Mouse (Mus musculus): ENCODE results near the gene Arhgap8. TPM values are rescaled to one million over a fixed set of nuclear protein-coding genes. Genes with fewer than 3 reads are reported as not detected.
"Not testable (repeated sequence)": the region's sequence is repeated elsewhere in the genome, so short reads cannot be mapped to it uniquely, and the experiment has no call there.

Arhgap8 gene
- total RNA-seq, 2 experiments from 2014 or later: 0.30 to 0.60 TPM

- DNase-seq (ENCODE audit: extremely low spot score in 1 of 2, low spot score in 2 of 2): peak in 1 of 2 experiments; percentile 71
- intact Hi-C loops (cut with DNase I): no loop called here
Measured at GRCm38 (mm10) chr15:84692645-84693044, 27.2 kb upstream of the Arhgap8 start.

DNA sequence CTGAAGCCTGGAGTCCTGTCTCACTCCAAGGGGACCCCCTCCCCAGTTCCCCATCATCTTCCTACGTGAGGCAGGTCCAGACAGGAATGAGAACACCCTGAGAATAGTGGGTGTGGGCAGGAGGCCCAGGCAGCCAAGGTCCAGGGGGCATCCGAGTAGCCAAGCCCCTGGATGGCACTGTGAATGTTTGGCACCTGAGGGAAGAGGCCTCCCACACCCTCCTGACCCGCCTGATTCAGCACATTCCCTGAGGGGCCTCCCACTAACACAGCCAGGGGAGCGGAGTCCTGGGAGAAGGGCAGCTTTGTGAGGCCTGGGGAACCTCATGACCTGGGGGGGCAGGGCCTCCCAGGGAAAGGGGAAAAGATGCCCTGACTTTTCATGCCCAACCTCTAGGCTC lies 23.8 kb upstream of the Arhgap8 start:
- intact Hi-C loops (cut with DNase I): no loop called here
- DNase-seq (ENCODE audit: extremely low spot score in 1 of 2, low spot score in 2 of 2): no peak

DNA sequence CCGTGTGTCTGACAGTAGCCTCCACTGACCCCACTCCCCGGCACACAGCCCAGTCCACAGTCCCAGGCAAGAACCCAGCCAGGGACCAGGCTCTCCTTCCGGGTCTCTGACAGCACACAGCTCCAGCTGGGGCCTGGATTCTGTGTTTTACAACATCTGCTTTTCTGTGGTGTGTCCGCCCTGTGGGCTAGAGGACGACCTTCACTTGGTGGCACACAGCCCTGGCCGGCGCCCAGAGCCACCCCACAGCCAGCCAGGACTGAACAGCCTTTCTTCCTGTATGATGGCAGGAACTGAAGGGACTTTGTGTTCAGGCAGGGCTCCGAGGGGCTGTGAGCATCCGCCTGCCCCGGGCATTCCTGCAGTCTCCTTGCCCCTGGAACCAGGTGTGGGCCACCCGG lies 22.2 kb upstream of the Arhgap8 start:
- DNase-seq (ENCODE audit: extremely low spot score in 1 of 2, low spot score in 2 of 2): peak; percentile 72 to 78
- intact Hi-C loops (cut with DNase I): no loop called here

- intact Hi-C loops (cut with DNase I): no loop called here
- DNase-seq (ENCODE audit: extremely low spot score in 1 of 2, low spot score in 2 of 2): no peak
Measured at GRCm38 (mm10) chr15:84698189-84698588, 21.7 kb upstream of the Arhgap8 start.

GRCm38 (mm10) chr15:84700147-84700794 lies 19.6 kb upstream of the Arhgap8 start:
- DNase-seq (ENCODE audit: extremely low spot score in 1 of 2, low spot score in 2 of 2): peak in 1 of 2 experiments; percentile 71
- intact Hi-C loops (cut with DNase I): no loop called here

DNA sequence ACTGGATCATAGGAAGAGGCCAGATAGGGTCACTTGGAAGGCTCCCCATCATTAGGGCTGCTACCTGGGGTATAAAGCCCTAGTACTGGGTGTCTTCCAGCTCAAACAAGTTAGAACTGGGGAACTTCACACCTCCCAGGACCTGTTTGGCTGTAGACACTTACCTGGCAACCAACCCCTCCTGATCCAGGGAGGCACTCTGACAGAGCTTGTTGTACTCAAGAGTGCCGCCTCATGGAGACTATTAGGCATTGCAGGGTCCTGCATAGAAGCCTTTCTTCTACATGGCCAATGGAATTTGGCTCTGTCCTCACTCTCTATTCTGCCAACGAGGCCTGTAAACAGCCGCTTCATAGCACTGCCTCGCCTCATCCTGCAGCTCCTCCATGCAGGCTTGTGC lies 17.9 kb upstream of the Arhgap8 start:
- intact Hi-C loops (cut with DNase I): no loop called here
- peak; percentile 31 to 55 for DNase-seq (ENCODE audit: extremely low spot score in 1 of 2, low spot score in 2 of 2)

- intact Hi-C loops (cut with DNase I): no loop called here
- DNase-seq (ENCODE audit: extremely low spot score in 1 of 2, low spot score in 2 of 2): no peak
Measured at GRCm38 (mm10) chr15:84702391-84703345, 17.2 kb upstream of the Arhgap8 start.

DNA sequence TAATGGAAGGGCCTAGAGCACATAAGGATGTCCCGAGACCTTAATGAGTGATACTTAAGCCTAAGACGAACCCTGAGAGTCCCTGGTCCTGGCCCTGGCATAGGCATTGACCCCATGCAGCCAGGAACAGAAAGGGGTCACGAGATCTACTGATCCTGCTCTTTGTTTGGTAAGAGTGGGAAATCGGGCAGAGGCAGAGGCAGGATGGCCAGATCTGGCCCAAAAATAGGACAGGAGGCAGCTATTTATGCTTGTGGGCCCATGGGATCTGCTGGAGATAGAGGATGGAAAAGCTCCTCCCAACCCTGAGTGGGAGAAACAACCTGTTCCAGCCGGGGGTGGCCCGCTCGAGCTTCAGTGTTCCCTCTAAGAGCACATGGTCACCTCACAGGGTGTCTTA lies 15.9 kb upstream of the Arhgap8 start:
- intact Hi-C loops (cut with DNase I): no loop called here
- DNase-seq (ENCODE audit: extremely low spot score in 1 of 2, low spot score in 2 of 2): no peak

GRCm38 (mm10) chr15:84705351-84705901 lies 14.4 kb upstream of the Arhgap8 start:
- intact Hi-C loops (cut with DNase I): no loop called here
- no peak for DNase-seq (ENCODE audit: extremely low spot score in 1 of 2, low spot score in 2 of 2)

DNA sequence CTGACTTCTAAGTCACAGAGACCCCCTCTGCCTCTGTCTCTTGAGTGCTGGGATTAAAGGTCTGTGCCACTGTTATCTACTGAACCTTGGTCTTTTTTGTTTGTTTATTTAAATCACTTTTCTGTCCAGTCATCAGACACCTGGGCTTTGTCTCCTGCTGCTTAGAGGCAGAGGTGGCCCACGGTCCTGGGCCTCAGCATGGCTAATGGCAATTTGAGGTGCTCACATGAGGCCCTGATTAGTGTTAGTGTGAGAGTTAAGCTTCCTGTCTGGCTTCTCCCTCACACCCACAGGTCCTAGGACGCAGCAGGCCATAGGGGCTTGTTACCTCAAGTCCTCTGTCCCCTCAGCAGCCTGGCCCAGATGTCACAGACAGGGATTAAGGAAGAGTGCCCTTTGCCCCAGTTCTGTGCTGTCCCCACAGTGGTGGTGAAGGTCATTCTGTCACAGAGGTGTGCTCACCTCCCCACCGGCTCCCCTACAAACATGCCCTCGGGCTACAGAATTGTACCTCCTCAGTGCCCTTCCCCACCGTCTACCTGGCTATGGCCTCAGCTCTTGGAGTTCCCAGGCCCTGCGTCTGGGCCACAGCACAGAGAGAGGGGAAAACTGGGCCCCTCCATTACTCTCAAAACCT lies 12.8 kb upstream of the Arhgap8 start:
- intact Hi-C loops (cut with DNase I): no loop called here

DNA sequence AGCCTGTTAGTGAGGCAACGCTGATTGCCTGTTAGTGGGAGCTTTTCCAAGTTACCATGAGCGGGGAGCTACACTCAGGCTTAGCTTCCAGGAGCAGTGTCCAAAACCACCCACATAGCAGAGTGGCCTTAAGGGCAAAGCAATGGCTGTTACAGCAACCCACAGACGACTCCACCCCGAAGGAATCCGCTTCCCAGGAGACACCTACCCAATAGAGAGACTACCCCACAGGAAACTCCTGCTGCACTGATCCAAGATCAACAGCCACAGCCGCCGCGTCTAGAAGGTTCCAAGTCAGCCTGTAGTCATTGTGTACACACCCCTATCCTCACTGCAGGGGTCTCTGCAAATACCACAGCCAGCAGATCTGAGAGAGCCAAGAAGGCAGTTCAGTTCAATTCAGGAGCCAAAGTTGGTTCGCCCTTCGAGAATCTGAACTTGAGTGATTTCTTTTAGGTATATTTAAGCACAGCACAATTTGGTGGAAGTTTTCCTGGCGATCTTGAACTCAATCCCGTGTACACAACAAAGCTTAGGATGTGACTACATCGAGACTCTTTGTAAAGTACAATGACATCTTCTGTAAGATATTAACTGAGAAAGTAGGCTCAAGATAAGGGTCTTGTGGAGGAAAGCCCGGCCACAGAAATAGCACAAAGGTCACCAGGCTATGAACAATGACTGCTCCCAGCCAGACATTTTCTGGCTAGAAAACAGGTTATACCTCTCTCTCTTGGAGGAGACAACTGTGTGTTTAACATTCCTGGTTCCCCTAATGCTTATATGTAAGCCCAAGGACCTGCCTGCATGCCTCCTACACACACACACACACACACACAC lies 7.1 kb upstream of the Arhgap8 start:
- DNase-seq (ENCODE audit: extremely low spot score in 1 of 2, low spot score in 2 of 2): peak in 1 of 2 experiments; percentile 79
- intact Hi-C loops (cut with DNase I): no loop called here

More for the DNA sequence above, 12.8 kb upstream of the Arhgap8 start:
- DNase-seq (ENCODE audit: extremely low spot score in 1 of 2, low spot score in 2 of 2): no peak

DNA sequence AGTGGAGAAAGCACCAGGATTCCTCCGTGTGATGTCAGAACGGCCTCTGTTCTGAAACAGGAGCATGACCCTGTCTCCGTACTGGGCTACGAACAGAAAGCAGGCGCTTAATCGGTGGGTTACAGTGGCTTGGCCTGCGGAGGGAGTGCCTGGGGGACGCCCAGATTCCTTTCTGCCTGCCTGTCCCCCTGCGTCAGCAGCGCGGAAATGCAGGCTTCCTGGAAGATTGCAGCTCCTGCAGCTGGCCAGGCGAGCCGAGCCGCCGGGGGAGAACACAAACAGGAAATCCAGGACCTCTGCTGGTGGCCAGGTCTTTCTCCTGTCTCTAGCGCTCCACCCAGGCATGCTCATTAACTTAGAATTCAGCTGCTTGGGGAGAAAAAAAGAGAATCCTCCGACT lies 5.1 kb upstream of the Arhgap8 start:
- peak in 1 of 2 experiments; percentile 92 for DNase-seq (ENCODE audit: extremely low spot score in 1 of 2, low spot score in 2 of 2)
- intact Hi-C loops (cut with DNase I): no loop called here

GRCm38 (mm10) chr15:84715132-84715531 lies 4.7 kb upstream of the Arhgap8 start:
- intact Hi-C loops (cut with DNase I): no loop called here

GRCm38 (mm10) chr15:84717570-84718270 lies 2.1 kb upstream of the Arhgap8 start:
- intact Hi-C loops (cut with DNase I); DNase-seq (ENCODE audit: extremely low spot score in 1 of 2, low spot score in 2 of 2): not testable (repeated sequence)

More at GRCm38 (mm10) chr15:84715132-84715531, 4.7 kb upstream of the Arhgap8 start:
- no peak for DNase-seq (ENCODE audit: extremely low spot score in 1 of 2, low spot score in 2 of 2)

GRCm38 (mm10) chr15:84718785-84719184 lies 1.1 kb upstream of the Arhgap8 start:
- DNase-seq (ENCODE audit: extremely low spot score in 1 of 2, low spot score in 2 of 2): no peak
- intact Hi-C loops (cut with DNase I): no loop called here

DNA sequence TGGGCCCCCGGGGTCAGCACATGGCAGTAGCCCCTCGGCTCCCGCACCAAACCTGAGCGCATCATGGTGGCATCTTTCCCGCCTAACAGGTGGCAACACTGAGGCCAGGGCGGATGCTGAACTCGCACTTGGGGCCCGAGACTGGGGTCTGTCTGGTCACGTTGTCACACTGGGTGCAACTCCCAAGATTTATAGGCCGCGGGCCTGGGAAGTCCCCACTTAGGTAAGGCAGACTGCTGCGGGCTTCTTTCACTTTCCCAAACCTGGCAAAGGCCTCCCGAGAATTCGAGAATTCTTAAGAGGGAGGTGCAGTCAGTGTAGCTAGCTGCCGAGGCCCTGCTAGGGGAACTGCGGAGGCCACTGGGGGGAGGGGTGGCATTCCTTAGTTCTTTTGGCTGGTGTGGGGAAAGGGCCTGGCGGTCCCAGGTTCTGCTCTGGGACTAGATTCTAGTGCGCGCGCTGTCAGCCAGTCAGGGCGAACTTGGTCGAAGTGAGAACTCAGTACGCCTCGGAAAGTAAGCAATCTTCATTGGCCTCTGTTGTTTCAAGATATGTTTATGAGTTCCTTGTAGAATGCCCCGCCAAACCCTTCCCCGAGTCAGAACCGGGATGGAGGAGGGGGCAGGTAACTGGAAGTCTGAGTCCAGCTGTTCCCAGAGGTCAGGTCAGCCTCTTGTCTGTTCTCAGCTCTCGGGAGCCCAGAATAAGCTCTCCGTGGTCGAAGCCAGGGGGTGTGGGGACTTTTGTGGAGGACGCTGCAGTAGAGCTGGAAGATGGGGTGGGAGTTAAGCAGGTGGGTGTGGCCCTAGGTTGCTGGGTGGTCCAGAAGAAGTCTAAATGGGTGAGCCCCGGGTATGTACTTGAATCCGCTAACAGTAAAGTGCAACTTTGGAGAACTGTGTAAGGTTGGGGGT lies 696 bp downstream of the Arhgap8 start:
- DNase-seq (ENCODE audit: extremely low spot score in 1 of 2, low spot score in 2 of 2): no peak
- intact Hi-C loops (cut with DNase I): no loop called here

GRCm38 (mm10) chr15:84723656-84724055 lies 3.8 kb downstream of the Arhgap8 start:
- DNase-seq (ENCODE audit: extremely low spot score in 1 of 2, low spot score in 2 of 2); intact Hi-C loops (cut with DNase I): not testable (repeated sequence)
